Mouse (Mus musculus) heart, embryonic 15.5 days (tissue): ENCODE data around the gene Tlcd2. TPM values are rescaled to one million over a fixed set of nuclear protein-coding genes. Genes with fewer than 3 reads are reported as not detected.
A peak's percentile ranks its signal among the peaks of the same experiment; 100 is the strongest.

Source experiments
- ATAC-seq: fragments of 200-750 bp; cut with Nextera tagmentation; replicated peaks from 2 replicates; pipeline ENCODE4 v1.8.0; 2017; ENCODE audit warnings: low read depth, moderate TSS enrichment; ENCODE audit not compliant: insufficient number of reproducible peaks, insufficient read depth, low FRiP score
- H3K27ac ChIP-seq: fragments of 300-500 bp; sonication (generic); 2 replicates; pipeline ENCODE4 v1.5.1; 2015; ENCODE audit warnings: mild to moderate bottlenecking, inconsistent platforms
- H3K27me3 ChIP-seq: fragments of 300-500 bp; sonication (generic); 2 replicates; pipeline ENCODE4 v1.6.1; 2015; ENCODE audit warnings: inconsistent platforms
- H3K36me3 ChIP-seq: fragments of 300-500 bp; sonication (generic); 2 replicates; pipeline ENCODE4 v1.6.1; 2015; ENCODE audit warnings: mild to moderate bottlenecking, inconsistent platforms
- H3K4me1 ChIP-seq: fragments of 300-500 bp; sonication (generic); replicated peaks from 2 replicates; pipeline ENCODE4 v1.6.1; 2015; ENCODE audit warnings: inconsistent platforms
- H3K4me2 ChIP-seq: fragments of 300-500 bp; sonication (generic); 2 replicates; pipeline ENCODE4 v1.6.1; 2015; ENCODE audit warnings: inconsistent platforms, mild to moderate bottlenecking, moderate library complexity
- H3K4me3 ChIP-seq: fragments of 300-500 bp; sonication (generic); 2 replicates; pipeline ENCODE4 v1.5.1; 2015; ENCODE audit warnings: mild to moderate bottlenecking, inconsistent platforms
- H3K9ac ChIP-seq: fragments of 300-500 bp; sonication (generic); 2 replicates; pipeline ENCODE4 v1.6.1; 2015; ENCODE audit warnings: mild to moderate bottlenecking, inconsistent platforms
- H3K9me3 ChIP-seq: fragments of 300-500 bp; sonication (generic); replicated peaks from 2 replicates; pipeline ENCODE4 v1.6.1; 2016; ENCODE audit warnings: inconsistent platforms
- WGBS: fragments of 180-500 bp; shearing (Covaris S2); methylation state at CpG from one replicate; pipeline ENCODE4 v1.1.7; 2015; ENCODE audit warnings: mixed read lengths; 5-methylcytosine and 5-hydroxymethylcytosine counted together
- polyA plus RNA-seq: library from polyadenylated mRNA; unstranded; fragments of >200 nt; fragmentation: Nextera tagmentation; extraction: Ambion mirVana; gene quantifications from 2 replicates; pipeline ENCODE4 v1.2.1, GENCODE M21; 2015

Tlcd2 gene
- polyA plus RNA-seq: 7.9 and 13.4 TPM in 2 replicates

- peak within 1 kb of the TSS; percentile 81 for H3K9ac ChIP-seq
- H3K27ac ChIP-seq: peak within 1 kb of the TSS; percentile 96
- WGBS: under 1% methylated on average over 46 of the region's 46 CpGs
- peak; percentile 90 for ATAC-seq
- no peaks in the 10 kb centered on the region for H3K27me3 ChIP-seq
- peak within 1 kb of the TSS; percentile 82 for H3K4me2 ChIP-seq
- H3K4me1 ChIP-seq: peaks cover 36% of the 10 kb centered on the region
- H3K9me3 ChIP-seq: no peaks in the 10 kb centered on the region
- peak within 1 kb of the TSS; percentile 80 for H3K4me3 ChIP-seq
- H3K36me3 ChIP-seq: peaks cover 17% of the 10 kb centered on the region
Measured at GRCm38 (mm10) chr11:75460844-75461742, at the start of gene Tlcd2. Gene Tlcd2, plus strand, starts transcription at chr11:75461715.

- no peaks in the 10 kb centered on the region for H3K9me3 ChIP-seq
Measured at GRCm38 (mm10) chr11:75415096-75415495, 46.4 kb upstream of the Tlcd2 start.

GRCm38 (mm10) chr11:75415994-75416393, 45.5 kb upstream of the Tlcd2 start:
- H3K4me1 ChIP-seq: 0 out of 2 replicates have a peak, but pooled peaks cover 2% of the 10 kb centered on the region
- H3K27ac ChIP-seq: no peak overlapping the region
- H3K4me2 ChIP-seq: no peak overlapping the region
- 72% methylated on average over 13 of the region's 13 CpGs for WGBS
- H3K36me3 ChIP-seq: no peaks in the 10 kb centered on the region
- H3K9me3 ChIP-seq: no peaks in the 10 kb centered on the region
- H3K27me3 ChIP-seq: no peaks in the 10 kb centered on the region
- no peak for ATAC-seq
- no peak overlapping the region for H3K4me3 ChIP-seq
- H3K9ac ChIP-seq: no peak overlapping the region

More at GRCm38 (mm10) chr11:75415096-75415495, 46.4 kb upstream of the Tlcd2 start:
- no peak for ATAC-seq
- Histone ChIP-seq H3K4me2 (no peak overlapping the region), H3K36me3 (no peaks in the 10 kb centered on the region), H3K4me1 (0 out of 2 replicates have a peak, but pooled peaks cover 2% of the 10 kb centered on the region), H3K27ac (no peak overlapping the region), H3K4me3 (no peak overlapping the region), H3K27me3 (no peaks in the 10 kb centered on the region), H3K9ac (no peak overlapping the region)
- 42% methylated on average over 7 of the region's 7 CpGs for WGBS

- no peak for ATAC-seq
- 77% methylated on average over 7 of the region's 7 CpGs for WGBS
- no peak overlapping the region for H3K4me3 ChIP-seq
- peaks cover 18% of the 10 kb centered on the region for H3K4me1 ChIP-seq
- H3K27me3 ChIP-seq: no peaks in the 10 kb centered on the region
- no peak overlapping the region for H3K9ac ChIP-seq
- H3K4me2 ChIP-seq: no peak overlapping the region
- no peak overlapping the region for H3K27ac ChIP-seq
- H3K36me3 ChIP-seq: no peaks in the 10 kb centered on the region
- no peaks in the 10 kb centered on the region for H3K9me3 ChIP-seq
Measured at GRCm38 (mm10) chr11:75420037-75420436, 41.5 kb upstream of the Tlcd2 start.

GRCm38 (mm10) chr11:75420810-75421374, 40.6 kb upstream of the Tlcd2 start:
- ATAC-seq: no peak
- H3K27ac ChIP-seq: no peak overlapping the region
- WGBS: 46% methylated on average over 5 of the region's 5 CpGs
- H3K9me3 ChIP-seq: no peaks in the 10 kb centered on the region
- H3K36me3 ChIP-seq: no peaks in the 10 kb centered on the region
- H3K9ac ChIP-seq: no peak overlapping the region
- H3K4me3 ChIP-seq: no peak overlapping the region
- H3K27me3 ChIP-seq: no peaks in the 10 kb centered on the region
- 0 out of 2 replicates have a peak overlapping the region, but pooled peaks have one; percentile 54 for H3K4me2 ChIP-seq
- H3K4me1 ChIP-seq: peaks cover 16% of the 10 kb centered on the region

- Histone ChIP-seq H3K9ac (no peak overlapping the region), H3K27me3 (no peaks in the 10 kb centered on the region), H3K27ac (no peak overlapping the region), H3K36me3 (no peaks in the 10 kb centered on the region), H3K9me3 (no peaks in the 10 kb centered on the region), H3K4me3 (peak overlapping the region; percentile 40), H3K4me1 (peaks cover 16% of the 10 kb centered on the region), H3K4me2 (peak overlapping the region; percentile 54)
- WGBS: 46% methylated on average over 6 of the region's 6 CpGs
- ATAC-seq: no peak
Measured at GRCm38 (mm10) chr11:75421375-75422012, 40.0 kb upstream of the Tlcd2 start.

GRCm38 (mm10) chr11:75422013-75422792, 39.3 kb upstream of the Tlcd2 start, which contains the start of gene Serpinf1:
Gene Serpinf1, minus strand, starts transcription at chr11:75422701.
- Histone ChIP-seq H3K9me3 (no peaks in the 10 kb centered on the region), H3K27me3 (no peaks in the 10 kb centered on the region), H3K4me1 (peaks cover 16% of the 10 kb centered on the region), H3K9ac (peak within 1 kb of the TSS; percentile 38; the same call in 1 of the 2 replicates), H3K4me2 (peak within 1 kb of the TSS; percentile 54), H3K4me3 (peak within 1 kb of the TSS; percentile 40), H3K36me3 (no peaks in the 10 kb centered on the region), H3K27ac (no peak within 1 kb of the TSS)
- no peak; the same call in 1 of the 2 replicates for ATAC-seq
- WGBS: 42% methylated on average over 10 of the region's 10 CpGs

GRCm38 (mm10) chr11:75423091-75423490, 38.4 kb upstream of the Tlcd2 start:
- Histone ChIP-seq H3K4me1 (peaks cover 16% of the 10 kb centered on the region), H3K27me3 (no peaks in the 10 kb centered on the region), H3K4me2 (no peak overlapping the region), H3K27ac (no peak overlapping the region), H3K9ac (no peak overlapping the region), H3K9me3 (no peaks in the 10 kb centered on the region), H3K4me3 (no peak overlapping the region), H3K36me3 (no peaks in the 10 kb centered on the region)
- no peak for ATAC-seq
- 88% methylated on average over 3 of the region's 3 CpGs for WGBS

- Histone ChIP-seq H3K9ac (no peak overlapping the region), H3K4me1 (peaks cover 16% of the 10 kb centered on the region), H3K4me2 (no peak overlapping the region), H3K4me3 (no peak overlapping the region), H3K9me3 (no peaks in the 10 kb centered on the region), H3K36me3 (no peaks in the 10 kb centered on the region), H3K27me3 (no peaks in the 10 kb centered on the region), H3K27ac (no peak overlapping the region)
- 85% methylated on average over 9 of the region's 9 CpGs for WGBS
- no peak for ATAC-seq
Measured at GRCm38 (mm10) chr11:75424033-75424432, 37.5 kb upstream of the Tlcd2 start.

GRCm38 (mm10) chr11:75424459-75424858, 37.1 kb upstream of the Tlcd2 start:
- no peak overlapping the region for H3K4me3 ChIP-seq
- WGBS: 82% methylated on average over 3 of the region's 3 CpGs
- H3K4me1 ChIP-seq: peaks cover 16% of the 10 kb centered on the region
- H3K27me3 ChIP-seq: no peaks in the 10 kb centered on the region
- no peak overlapping the region for H3K9ac ChIP-seq
- no peak for ATAC-seq
- H3K36me3 ChIP-seq: no peaks in the 10 kb centered on the region
- H3K4me2 ChIP-seq: no peak overlapping the region
- no peaks in the 10 kb centered on the region for H3K9me3 ChIP-seq
- no peak overlapping the region for H3K27ac ChIP-seq
